Mouse (Mus musculus): ENCODE measurements around the gene Zkscan14. TPM values are rescaled to one million over a fixed set of nuclear protein-coding genes. Genes with fewer than 3 reads are reported as not detected.
"Not testable (repeated sequence)": the region's sequence is repeated elsewhere in the genome, so short reads cannot be mapped to it uniquely, and the experiment has no call there.

The Zkscan14 gene
- polyA plus RNA-seq, 1 experiment from 2014 or later: 10.2 TPM

- Histone ChIP-seq H3K27me3 (ENCODE audit: control insufficient read depth, insufficient read depth, low read length) (no peaks in the 10 kb centered on the region), H3K36me3 (ENCODE audit: control insufficient read depth, insufficient read depth, low read length) (peaks cover 32% of the 10 kb centered on the region), H3K9me3 (ENCODE audit: control insufficient read depth, low read length) (no peaks in the 10 kb centered on the region), H3K27ac (ENCODE audit: low read depth, low read length) (no peak overlapping the region), H3K4me2 (replicated peaks; ENCODE audit: low read depth, low read length) (no peak overlapping the region), H3K4me1 (ENCODE audit: control insufficient read depth, insufficient read depth, low read length) (no peaks in the 10 kb centered on the region), H3K9ac (ENCODE audit: low read depth, low read length) (no peak overlapping the region), H3K4me3 (ENCODE audit: low read length) (no peak overlapping the region)
- WGBS: 78% methylated on average over 5 of the region's 5 CpGs
- ATAC-seq (ENCODE audit: low FRiP score, low TSS enrichment): no peak
These were observed 21.2 kb upstream of the Zkscan14 start for GRCm38 (mm10) chr5:145222840-145223239.

GRCm38 (mm10) chr5:145219981-145220380 is 18.3 kb upstream of the Zkscan14 start:
- whole genome bisulfite sequencing: 93% methylated on average over 8 of the region's 8 CpGs
- no peak overlapping the region for H3K9ac ChIP-seq (ENCODE audit: low read depth, low read length)
- H3K27ac ChIP-seq (ENCODE audit: low read depth, low read length): no peak overlapping the region
- H3K9me3 ChIP-seq (ENCODE audit: control insufficient read depth, low read length): no peaks in the 10 kb centered on the region
- no peak overlapping the region for H3K4me3 ChIP-seq (ENCODE audit: low read length)
- peaks cover 33% of the 10 kb centered on the region for H3K36me3 ChIP-seq (ENCODE audit: control insufficient read depth, insufficient read depth, low read length)
- H3K4me1 ChIP-seq (ENCODE audit: control insufficient read depth, insufficient read depth, low read length): no peaks in the 10 kb centered on the region
- ATAC-seq (ENCODE audit: low FRiP score, low TSS enrichment): no peak
- no peak overlapping the region for H3K4me2 ChIP-seq (replicated peaks; ENCODE audit: low read depth, low read length)
- no peaks in the 10 kb centered on the region for H3K27me3 ChIP-seq (ENCODE audit: control insufficient read depth, insufficient read depth, low read length)

DNA sequence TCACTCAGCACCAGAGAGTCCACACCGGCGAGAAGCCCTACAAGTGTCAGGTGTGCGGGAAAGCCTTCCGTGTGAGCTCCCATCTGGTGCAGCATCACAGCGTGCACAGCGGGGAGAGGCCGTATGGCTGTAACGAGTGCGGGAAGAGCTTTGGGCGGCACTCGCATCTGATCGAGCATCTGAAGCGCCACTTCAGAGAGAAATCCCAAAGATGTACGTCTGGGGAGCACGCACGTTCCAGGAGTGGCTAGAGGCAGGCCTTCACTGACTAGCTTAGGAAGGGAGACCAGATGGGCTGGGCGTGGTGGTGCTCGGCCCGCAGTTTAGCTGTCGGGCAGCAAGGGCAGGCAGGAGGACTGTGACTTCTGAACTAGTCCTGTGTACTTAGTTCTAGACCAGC is 17.0 kb upstream of the Zkscan14 start:
- no peak overlapping the region for H3K9ac ChIP-seq (ENCODE audit: low read depth, low read length)
- no peak overlapping the region for H3K4me3 ChIP-seq (ENCODE audit: low read length)
- no peaks in the 10 kb centered on the region for H3K27me3 ChIP-seq (ENCODE audit: control insufficient read depth, insufficient read depth, low read length)
- 95% methylated on average over 20 of the region's 20 CpGs for WGBS
- H3K36me3 ChIP-seq (ENCODE audit: control insufficient read depth, insufficient read depth, low read length): peaks cover 41% of the 10 kb centered on the region
- H3K4me2 ChIP-seq (replicated peaks; ENCODE audit: low read depth, low read length): no peak overlapping the region
- ATAC-seq (ENCODE audit: low FRiP score, low TSS enrichment): no peak
- no peaks in the 10 kb centered on the region for H3K4me1 ChIP-seq (ENCODE audit: control insufficient read depth, insufficient read depth, low read length)
- H3K27ac ChIP-seq (ENCODE audit: low read depth, low read length): no peak overlapping the region
- H3K9me3 ChIP-seq (ENCODE audit: control insufficient read depth, low read length): no peaks in the 10 kb centered on the region

DNA sequence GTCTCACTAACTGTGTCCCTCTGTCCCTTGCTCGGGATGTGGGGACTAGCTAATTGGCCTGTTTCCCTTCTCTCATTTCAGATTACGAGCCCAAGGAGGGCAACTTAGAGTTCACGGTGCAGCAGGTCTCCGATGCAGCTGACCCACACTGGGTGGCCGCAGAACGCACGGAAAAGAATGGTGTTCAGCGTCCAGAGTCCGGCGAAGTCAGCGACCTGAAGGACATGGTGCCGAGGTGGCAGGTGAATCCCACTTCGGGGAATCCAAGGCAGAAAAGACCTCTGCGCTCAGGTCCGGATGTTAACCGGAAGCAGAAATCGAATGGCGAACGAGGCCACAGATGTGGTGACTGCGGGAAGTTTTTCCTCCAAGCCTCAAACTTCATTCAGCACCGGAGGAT is 16.5 kb upstream of the Zkscan14 start:
- Histone ChIP-seq H3K4me2 (replicated peaks; ENCODE audit: low read depth, low read length) (no peak overlapping the region), H3K27me3 (ENCODE audit: control insufficient read depth, insufficient read depth, low read length) (no peaks in the 10 kb centered on the region), H3K27ac (ENCODE audit: low read depth, low read length) (no peak overlapping the region), H3K9me3 (ENCODE audit: control insufficient read depth, low read length) (no peaks in the 10 kb centered on the region), H3K4me3 (ENCODE audit: low read length) (no peak overlapping the region), H3K36me3 (ENCODE audit: control insufficient read depth, insufficient read depth, low read length) (peaks cover 45% of the 10 kb centered on the region), H3K9ac (ENCODE audit: low read depth, low read length) (no peak overlapping the region), H3K4me1 (ENCODE audit: control insufficient read depth, insufficient read depth, low read length) (no peaks in the 10 kb centered on the region)
- ATAC-seq (ENCODE audit: low FRiP score, low TSS enrichment): no peak
- 95% methylated on average over 21 of the region's 21 CpGs for WGBS

DNA sequence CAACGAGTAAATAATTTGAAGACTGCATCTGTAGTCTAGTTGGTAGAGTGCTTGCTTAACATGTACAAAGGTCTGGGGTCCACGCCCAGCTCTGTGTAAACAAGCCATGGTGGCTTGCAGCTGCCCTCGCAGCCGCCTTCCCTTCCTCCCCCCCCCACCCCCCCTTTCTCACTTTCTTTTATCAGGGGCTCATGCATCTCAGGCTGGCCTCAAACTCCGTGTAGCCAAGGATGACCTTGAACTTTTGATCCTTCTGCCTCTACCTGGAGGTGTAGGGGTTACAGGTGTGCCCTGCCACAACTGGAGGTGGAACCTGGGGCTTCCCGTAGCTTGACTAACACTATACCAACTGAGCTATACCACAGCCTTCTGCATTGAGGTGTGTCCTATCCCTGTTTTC is 16.1 kb upstream of the Zkscan14 start:
- WGBS: 91% methylated on average over 6 of the region's 6 CpGs
- Histone ChIP-seq H3K9ac (ENCODE audit: low read depth, low read length) (no peak overlapping the region), H3K4me2 (replicated peaks; ENCODE audit: low read depth, low read length) (no peak overlapping the region), H3K4me3 (ENCODE audit: low read length) (no peak overlapping the region), H3K9me3 (ENCODE audit: control insufficient read depth, low read length) (no peaks in the 10 kb centered on the region), H3K27ac (ENCODE audit: low read depth, low read length) (no peak overlapping the region), H3K27me3 (ENCODE audit: control insufficient read depth, insufficient read depth, low read length) (no peaks in the 10 kb centered on the region), H3K4me1 (ENCODE audit: control insufficient read depth, insufficient read depth, low read length) (no peaks in the 10 kb centered on the region), H3K36me3 (ENCODE audit: control insufficient read depth, insufficient read depth, low read length) (peaks cover 49% of the 10 kb centered on the region)
- no peak for ATAC-seq (ENCODE audit: low FRiP score, low TSS enrichment)

GRCm38 (mm10) chr5:145214679-145215078 is 13.0 kb upstream of the Zkscan14 start:
- WGBS: 70% methylated on average over 4 of the region's 4 CpGs

GRCm38 (mm10) chr5:145213505-145213904 is 11.8 kb upstream of the Zkscan14 start:
- ATAC-seq (ENCODE audit: low FRiP score, low TSS enrichment): no peak
- no peak overlapping the region for H3K27ac ChIP-seq (ENCODE audit: low read depth, low read length)
- no peak overlapping the region for H3K4me2 ChIP-seq (replicated peaks; ENCODE audit: low read depth, low read length)
- H3K4me3 ChIP-seq (ENCODE audit: low read length): no peak overlapping the region
- no peak overlapping the region for H3K9ac ChIP-seq (ENCODE audit: low read depth, low read length)
- peaks cover 33% of the 10 kb centered on the region for H3K36me3 ChIP-seq (ENCODE audit: control insufficient read depth, insufficient read depth, low read length)
- 93% methylated on average over 3 of the region's 3 CpGs for WGBS
- no peaks in the 10 kb centered on the region for H3K4me1 ChIP-seq (ENCODE audit: control insufficient read depth, insufficient read depth, low read length)
- no peaks in the 10 kb centered on the region for H3K27me3 ChIP-seq (ENCODE audit: control insufficient read depth, insufficient read depth, low read length)
- H3K9me3 ChIP-seq (ENCODE audit: control insufficient read depth, low read length): no peaks in the 10 kb centered on the region

More at GRCm38 (mm10) chr5:145214679-145215078, 13.0 kb upstream of the Zkscan14 start:
- H3K36me3 ChIP-seq (ENCODE audit: control insufficient read depth, insufficient read depth, low read length): peaks cover 37% of the 10 kb centered on the region
- no peak overlapping the region for H3K4me2 ChIP-seq (replicated peaks; ENCODE audit: low read depth, low read length)
- H3K9me3 ChIP-seq (ENCODE audit: control insufficient read depth, low read length): no peaks in the 10 kb centered on the region
- no peaks in the 10 kb centered on the region for H3K4me1 ChIP-seq (ENCODE audit: control insufficient read depth, insufficient read depth, low read length)
- H3K9ac ChIP-seq (ENCODE audit: low read depth, low read length): no peak overlapping the region
- no peak overlapping the region for H3K27ac ChIP-seq (ENCODE audit: low read depth, low read length)
- H3K4me3 ChIP-seq (ENCODE audit: low read length): no peak overlapping the region
- H3K27me3 ChIP-seq (ENCODE audit: control insufficient read depth, insufficient read depth, low read length): no peaks in the 10 kb centered on the region
- no peak for ATAC-seq (ENCODE audit: low FRiP score, low TSS enrichment)

- Histone ChIP-seq H3K4me1 (ENCODE audit: control insufficient read depth, insufficient read depth, low read length) (no peaks in the 10 kb centered on the region), H3K4me2 (replicated peaks; ENCODE audit: low read depth, low read length) (no peak overlapping the region), H3K36me3 (ENCODE audit: control insufficient read depth, insufficient read depth, low read length) (peaks cover 31% of the 10 kb centered on the region), H3K4me3 (ENCODE audit: low read length) (no peak overlapping the region), H3K9ac (ENCODE audit: low read depth, low read length) (no peak overlapping the region), H3K27ac (ENCODE audit: low read depth, low read length) (no peak overlapping the region), H3K27me3 (ENCODE audit: control insufficient read depth, insufficient read depth, low read length) (no peaks in the 10 kb centered on the region), H3K9me3 (ENCODE audit: control insufficient read depth, low read length) (no peaks in the 10 kb centered on the region)
- ATAC-seq (ENCODE audit: low FRiP score, low TSS enrichment): no peak
- 95% methylated on average over 4 of the region's 4 CpGs for WGBS
These were observed 10.5 kb upstream of the Zkscan14 start for GRCm38 (mm10) chr5:145212216-145212615.

DNA sequence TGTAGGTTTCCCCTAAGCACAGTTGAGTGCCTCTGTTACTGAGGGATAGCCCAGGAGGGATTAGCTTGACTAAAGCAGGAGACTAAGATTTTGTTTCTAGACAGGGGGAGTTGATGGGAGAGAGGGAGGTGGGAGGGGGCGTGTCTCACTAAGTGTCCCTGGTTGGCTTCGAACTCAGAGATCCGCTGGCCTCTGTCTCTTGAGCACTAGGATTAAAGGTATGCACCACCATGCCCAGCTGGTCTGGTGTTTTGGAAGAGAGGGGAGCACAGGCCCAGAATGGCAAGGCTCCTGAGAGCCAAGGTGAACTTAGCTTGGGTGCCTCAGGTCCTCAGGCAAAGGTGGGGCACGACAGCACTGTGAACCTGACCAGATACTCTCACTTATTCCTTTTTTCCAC is 9.7 kb upstream of the Zkscan14 start:
- no peak for ATAC-seq (ENCODE audit: low FRiP score, low TSS enrichment)
- Histone ChIP-seq H3K27ac (ENCODE audit: low read depth, low read length) (no peak overlapping the region), H3K9me3 (ENCODE audit: control insufficient read depth, low read length) (no peaks in the 10 kb centered on the region), H3K9ac (ENCODE audit: low read depth, low read length) (no peak overlapping the region), H3K4me3 (ENCODE audit: low read length) (no peak overlapping the region), H3K27me3 (ENCODE audit: control insufficient read depth, insufficient read depth, low read length) (no peaks in the 10 kb centered on the region), H3K36me3 (ENCODE audit: control insufficient read depth, insufficient read depth, low read length) (peaks cover 37% of the 10 kb centered on the region), H3K4me2 (replicated peaks; ENCODE audit: low read depth, low read length) (no peak overlapping the region), H3K4me1 (ENCODE audit: control insufficient read depth, insufficient read depth, low read length) (no peaks in the 10 kb centered on the region)
- WGBS: 91% methylated on average over 4 of the region's 4 CpGs

- H3K4me3 ChIP-seq (ENCODE audit: low read length); H3K27me3 ChIP-seq (ENCODE audit: control insufficient read depth, insufficient read depth, low read length); H3K9me3 ChIP-seq (ENCODE audit: control insufficient read depth, low read length); H3K4me2 ChIP-seq (replicated peaks; ENCODE audit: low read depth, low read length); H3K9ac ChIP-seq (ENCODE audit: low read depth, low read length); H3K27ac ChIP-seq (ENCODE audit: low read depth, low read length); ATAC-seq (ENCODE audit: low FRiP score, low TSS enrichment): not testable (repeated sequence)
- H3K4me1 ChIP-seq (ENCODE audit: control insufficient read depth, insufficient read depth, low read length): peaks cover 10% of the 10 kb centered on the region
- 46% methylated on average over 11 of the region's 11 CpGs for WGBS
- H3K36me3 ChIP-seq (ENCODE audit: control insufficient read depth, insufficient read depth, low read length): peaks cover 27% of the 10 kb centered on the region
These were observed 6.7 kb upstream of the Zkscan14 start for GRCm38 (mm10) chr5:145208391-145208790.
